Mouse (Mus musculus): ENCODE data around the gene Uhrf1. TPM values are rescaled to one million over a fixed set of nuclear protein-coding genes. Genes with fewer than 3 reads are reported as not detected.

Gene Uhrf1
- polyA plus RNA-seq, 1 experiment, result 16.3 TPM

- peaks cover 27% of the 10 kb centered on the region for H3K4me1 ChIP-seq (ENCODE audit: control insufficient read depth, insufficient read depth, insufficient read length, low read length)
- peaks cover 38% of the 10 kb centered on the region for H3K36me3 ChIP-seq (ENCODE audit: control insufficient read depth, insufficient read depth, low read length)
- TF ChIP-seq CTCF (IDR thresholded peaks at IDR 0.05; ENCODE audit: extremely low read depth, insufficient read length, insufficient replicate concordance, low read depth, low read length), result no peak
- no peak; the same call in 1 of the 2 replicates for TF ChIP-seq POLR2A (IDR thresholded peaks at IDR 0.05; ENCODE audit: low read depth, low read length)
- peak overlapping the region; percentile 39 for H3K4me3 ChIP-seq (ENCODE audit: low read depth, low read length)
- 10% methylated on average over 12 of the region's 12 CpGs for WGBS
- peak overlapping the region; percentile 57 for H3K27ac ChIP-seq (ENCODE audit: insufficient read depth, low read depth, low read length)
- no peaks in the 10 kb centered on the region for H3K27me3 ChIP-seq (ENCODE audit: control insufficient read depth, insufficient read depth, low read length)
Measured at GRCm38 (mm10) chr17:56269153-56269630, 33.9 kb upstream of the Uhrf1 start.

GRCm38 (mm10) chr17:56269741-56270140, 33.4 kb upstream of the Uhrf1 start:
- no peak overlapping the region for H3K4me3 ChIP-seq (ENCODE audit: low read depth, low read length)
- H3K36me3 ChIP-seq (ENCODE audit: control insufficient read depth, insufficient read depth, low read length), result peaks cover 41% of the 10 kb centered on the region
- TF ChIP-seq CTCF (IDR thresholded peaks at IDR 0.05; ENCODE audit: extremely low read depth, insufficient read length, insufficient replicate concordance, low read depth, low read length) (no peak), POLR2A (IDR thresholded peaks at IDR 0.05; ENCODE audit: low read depth, low read length) (no peak)
- WGBS, result 66% methylated on average over 3 of the region's 3 CpGs
- peak overlapping the region; percentile 56 for H3K27ac ChIP-seq (ENCODE audit: insufficient read depth, low read depth, low read length)
- H3K27me3 ChIP-seq (ENCODE audit: control insufficient read depth, insufficient read depth, low read length), result no peaks in the 10 kb centered on the region
- H3K4me1 ChIP-seq (ENCODE audit: control insufficient read depth, insufficient read depth, insufficient read length, low read length), result peaks cover 28% of the 10 kb centered on the region

- no peak overlapping the region for H3K27ac ChIP-seq (ENCODE audit: insufficient read depth, low read depth, low read length)
- TF ChIP-seq POLR2A (IDR thresholded peaks at IDR 0.05; ENCODE audit: low read depth, low read length) (no peak), CTCF (IDR thresholded peaks at IDR 0.05; ENCODE audit: extremely low read depth, insufficient read length, insufficient replicate concordance, low read depth, low read length) (no peak)
- H3K4me1 ChIP-seq (ENCODE audit: control insufficient read depth, insufficient read depth, insufficient read length, low read length), result peaks cover 21% of the 10 kb centered on the region
- WGBS, result 86% methylated on average over 12 of the region's 12 CpGs
- no peaks in the 10 kb centered on the region for H3K27me3 ChIP-seq (ENCODE audit: control insufficient read depth, insufficient read depth, low read length)
- H3K4me3 ChIP-seq (ENCODE audit: low read depth, low read length), result no peak overlapping the region
- H3K36me3 ChIP-seq (ENCODE audit: control insufficient read depth, insufficient read depth, low read length), result peaks cover 41% of the 10 kb centered on the region
Measured at GRCm38 (mm10) chr17:56271609-56272253, 31.4 kb upstream of the Uhrf1 start.

- WGBS, result 46% methylated on average over 3 of the region's 3 CpGs
- Histone ChIP-seq H3K27ac (ENCODE audit: insufficient read depth, low read depth, low read length) (peak overlapping the region; percentile 8; the same call in 1 of the 2 replicates), H3K4me3 (ENCODE audit: low read depth, low read length) (no peak overlapping the region), H3K36me3 (ENCODE audit: control insufficient read depth, insufficient read depth, low read length) (peaks cover 41% of the 10 kb centered on the region), H3K27me3 (ENCODE audit: control insufficient read depth, insufficient read depth, low read length) (no peaks in the 10 kb centered on the region), H3K4me1 (ENCODE audit: control insufficient read depth, insufficient read depth, insufficient read length, low read length) (peaks cover 21% of the 10 kb centered on the region)
- TF ChIP-seq POLR2A (IDR thresholded peaks at IDR 0.05; ENCODE audit: low read depth, low read length), result no peak
- TF ChIP-seq CTCF (IDR thresholded peaks at IDR 0.05; ENCODE audit: extremely low read depth, insufficient read length, insufficient replicate concordance, low read depth, low read length), result no peak
Measured at GRCm38 (mm10) chr17:56272644-56273043, 30.5 kb upstream of the Uhrf1 start.

DNA sequence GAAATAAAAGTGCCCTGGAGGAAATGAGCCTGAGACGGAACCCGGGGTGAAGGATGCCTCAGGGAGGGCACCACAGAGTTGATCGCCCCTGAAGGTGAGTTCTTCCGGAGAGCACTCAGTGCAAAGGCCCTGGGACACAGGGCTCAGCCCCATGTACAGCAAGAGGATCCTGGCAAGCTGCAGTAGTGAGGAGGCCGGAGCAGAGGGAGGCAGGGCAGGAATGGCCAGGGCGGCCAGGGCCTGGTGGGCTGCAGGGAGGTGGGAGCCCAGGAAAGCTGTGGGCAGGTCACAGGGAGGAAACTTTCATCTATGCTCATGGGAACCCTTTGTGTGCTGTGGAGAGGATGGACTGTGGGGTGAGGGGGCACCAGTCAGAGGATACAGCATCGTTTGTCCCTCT, 29.6 kb upstream of the Uhrf1 start:
- 76% methylated on average over 7 of the region's 7 CpGs for WGBS
- Histone ChIP-seq H3K4me1 (ENCODE audit: control insufficient read depth, insufficient read depth, insufficient read length, low read length) (peaks cover 29% of the 10 kb centered on the region), H3K27ac (ENCODE audit: insufficient read depth, low read depth, low read length) (peak overlapping the region; percentile 8), H3K4me3 (ENCODE audit: low read depth, low read length) (peak overlapping the region; percentile 27), H3K36me3 (ENCODE audit: control insufficient read depth, insufficient read depth, low read length) (peaks cover 45% of the 10 kb centered on the region), H3K27me3 (ENCODE audit: control insufficient read depth, insufficient read depth, low read length) (no peaks in the 10 kb centered on the region)
- TF ChIP-seq POLR2A (IDR thresholded peaks at IDR 0.05; ENCODE audit: low read depth, low read length) (no peak), CTCF (IDR thresholded peaks at IDR 0.05; ENCODE audit: extremely low read depth, insufficient read length, insufficient replicate concordance, low read depth, low read length) (no peak)

- Histone ChIP-seq H3K4me1 (ENCODE audit: control insufficient read depth, insufficient read depth, insufficient read length, low read length) (peaks cover 34% of the 10 kb centered on the region), H3K36me3 (ENCODE audit: control insufficient read depth, insufficient read depth, low read length) (peaks cover 50% of the 10 kb centered on the region), H3K4me3 (ENCODE audit: low read depth, low read length) (peak overlapping the region; percentile 27; the same call in 1 of the 2 replicates), H3K27me3 (ENCODE audit: control insufficient read depth, insufficient read depth, low read length) (no peaks in the 10 kb centered on the region), H3K27ac (ENCODE audit: insufficient read depth, low read depth, low read length) (peak overlapping the region; percentile 45)
- WGBS, result 84% methylated on average over 5 of the region's 5 CpGs
- no peak for TF ChIP-seq POLR2A (IDR thresholded peaks at IDR 0.05; ENCODE audit: low read depth, low read length)
- no peak for TF ChIP-seq CTCF (IDR thresholded peaks at IDR 0.05; ENCODE audit: extremely low read depth, insufficient read length, insufficient replicate concordance, low read depth, low read length)
Measured at GRCm38 (mm10) chr17:56273986-56274385, 29.1 kb upstream of the Uhrf1 start.

GRCm38 (mm10) chr17:56275842-56276480, 27.2 kb upstream of the Uhrf1 start:
- Histone ChIP-seq H3K4me3 (ENCODE audit: low read depth, low read length) (peak overlapping the region; percentile 86), H3K36me3 (ENCODE audit: control insufficient read depth, insufficient read depth, low read length) (peaks cover 48% of the 10 kb centered on the region), H3K4me1 (ENCODE audit: control insufficient read depth, insufficient read depth, insufficient read length, low read length) (peaks cover 38% of the 10 kb centered on the region), H3K27ac (ENCODE audit: insufficient read depth, low read depth, low read length) (peak overlapping the region; percentile 96), H3K27me3 (ENCODE audit: control insufficient read depth, insufficient read depth, low read length) (no peaks in the 10 kb centered on the region)
- TF ChIP-seq CTCF (IDR thresholded peaks at IDR 0.05; ENCODE audit: extremely low read depth, insufficient read length, insufficient replicate concordance, low read depth, low read length) (no peak), POLR2A (IDR thresholded peaks at IDR 0.05; ENCODE audit: low read depth, low read length) (peak; percentile 43; the same call in 1 of the 2 replicates)
- 12% methylated on average over 5 of the region's 5 CpGs for WGBS

All from small intestine, adult 2 months (tissue).